Comparison of ENCODE assay signal across 28 mouse cellular contexts in genomic region chr7:106907676-106908075, GRCm38 (mm10). TPM values are rescaled to one million over a fixed set of nuclear protein-coding genes. Genes with fewer than 3 reads are reported as not detected.
DNase-seq lines count a peak whose midpoint lies in the region; ATAC-seq and TF ChIP-seq lines count a peak whose summit lies in the region.
"Had no signal": no experiment of that assay in that cellular context is flagged by ENCODE, and none has a peak within 500 bp of the region (broad histone marks: within the 10 kb centered on the region; RNA-seq: fewer than 3 reads in every experiment).

Olfr1532-ps1 (plus strand) TSS chr7:106908001.

- no peaks in the 10 kb centered on the region for H3K27me3 ChIP-seq in CH12.LX (replicated peaks)
- H3K27me3 ChIP-seq: embryonic facial prominence, embryonic 12.5 days; forebrain, embryonic 13.5 days; forebrain, embryonic 15.5 days had no signal

- H3K4me2 ChIP-seq in CH12.LX (ENCODE audit: insufficient read depth, low read depth, poor library complexity, severe bottlenecking): no peak within 1 kb of the TSS
- H3K4me2 ChIP-seq: embryonic facial prominence, embryonic 12.5 days; forebrain, embryonic 13.5 days; forebrain, embryonic 15.5 days had no signal

- H3K79me2 ChIP-seq in CH12.LX (replicated peaks; ENCODE audit: control insufficient read depth, extremely low read depth, insufficient read depth, poor library complexity, severe bottlenecking): no peaks in the 10 kb centered on the region

- no peak within 1 kb of the TSS for H3K27ac ChIP-seq in CH12.LX (ENCODE audit: insufficient read depth, low read depth)
- H3K27ac ChIP-seq: embryonic facial prominence, embryonic 10.5 days; embryonic facial prominence, embryonic 12.5 days; forebrain, embryonic 13.5 days; forebrain, embryonic 15.5 days had no signal

- peak; percentile 10 to 53; a peak in 2 of 4 replicates for TF ChIP-seq CTCF in CH12.LX (conservative IDR thresholded peaks at IDR 0.05 in 1 of 2, IDR thresholded peaks at IDR 0.05 in 1 of 2; ENCODE audit: low read depth in 2 of 2, low read length in 2 of 2)

- no peak for TF ChIP-seq POLR2A in CH12.LX (IDR thresholded peaks at IDR 0.05; ENCODE audit: low read depth, low read length)

- ATAC-seq in megakaryocyte progenitor cell, adult 5-6 weeks (replicated peaks; ENCODE audit: poor library complexity): peak; percentile 64
- ATAC-seq: CD4-positive, CD25-positive, alpha-beta regulatory T cell, adult 4 months; forebrain, embryonic 13.5 days; forebrain, embryonic 15.5 days; forebrain, postnatal 0 days had no signal

- dilution Hi-C loops in CH12.LX (cut with MboI; ENCODE audit: extremely low pct_ligation_motif_present, extremely low pct_unique_long_range_greater_than_20kb, low sequenced_read_pairs): no loop called here

- in situ Hi-C loops in CH12.LX (cut with MboI; ENCODE audit: low pct_ligation_motif_present, low pct_unique_long_range_greater_than_20kb, low sequenced_read_pairs): no loop called here

- TF ChIP-seq EP300 in CH12.LX (IDR thresholded peaks at IDR 0.05; ENCODE audit: low read length): no peak

- TF ChIP-seq RAD21 in CH12.LX (IDR thresholded peaks at IDR 0.05; ENCODE audit: low read depth, low read length): peak; percentile 26

- no peaks in the 10 kb centered on the region for H3K36me3 ChIP-seq in CH12.LX (replicated peaks in 1 of 2; ENCODE audit: control insufficient read depth in 1 of 2, insufficient read depth in 1 of 2, low read length in 1 of 2)
- H3K36me3 ChIP-seq: embryonic facial prominence, embryonic 10.5 days; embryonic facial prominence, embryonic 12.5 days; forebrain, embryonic 15.5 days had no signal

- no peak within 1 kb of the TSS for H3K4me3 ChIP-seq in CH12.LX (replicated peaks in 1 of 3; ENCODE audit: low read depth in 2 of 3, low read length in 2 of 3, poor library complexity in 1 of 3)
- H3K4me3 ChIP-seq: embryonic facial prominence, embryonic 10.5 days; embryonic facial prominence, embryonic 12.5 days; forebrain, embryonic 13.5 days; forebrain, embryonic 15.5 days had no signal

- intact Hi-C loops in gastrocnemius, postnatal 36 days (cut with DNase I): no loop called here

- H3K9me3 ChIP-seq in CH12.LX (replicated peaks; ENCODE audit: low read length): no peaks in the 10 kb centered on the region
- H3K9me3 ChIP-seq: embryonic facial prominence, embryonic 10.5 days; embryonic facial prominence, embryonic 12.5 days; forebrain, embryonic 13.5 days; forebrain, embryonic 15.5 days had no signal

- H3K9ac ChIP-seq in CH12.LX (ENCODE audit: insufficient read depth, low read depth): no peak within 1 kb of the TSS
- H3K9ac ChIP-seq: embryonic facial prominence, embryonic 12.5 days; forebrain, embryonic 13.5 days; forebrain, embryonic 15.5 days; forebrain, postnatal 0 days had no signal

- H3K4me1 ChIP-seq in CH12.LX (ENCODE audit: control insufficient read depth in 1 of 2, insufficient read depth in 2 of 2): no peaks in the 10 kb centered on the region
- H3K4me1 ChIP-seq: embryonic facial prominence, embryonic 10.5 days; embryonic facial prominence, embryonic 12.5 days; forebrain, embryonic 13.5 days; forebrain, embryonic 15.5 days had no signal

- DNase-seq in 416B (ENCODE audit: low read depth): peak; percentile 11
- peak; percentile 17 for DNase-seq in CH12.LX (ENCODE audit: extremely low read depth)
- no peak for DNase-seq in gastrocnemius, postnatal 36 days
- DNase-seq in spleen, adult 18-20 months: no peak
- DNase-seq: adrenal gland, adult 2 months; adrenal gland, postnatal 10 days; adrenal gland, postnatal 25 days; B cell, adult 2 months; cerebellum, adult 11 months; cerebellum, adult 18-20 months; cerebellum, adult 8-10 months; cerebellum, adult 9-11 months; cerebellum, postnatal 14 days; cerebellum, postnatal 36 days; forebrain, postnatal 0 days had no signal

TF ChIP-seq in CH12.LX, 34 proteins besides CTCF, POLR2A, EP300 and RAD21:
- TF ChIP-seq ETS1 (conservative IDR thresholded peaks at IDR 0.05; ENCODE audit: low read depth, low read length) (no peak), SMC3 (IDR thresholded peaks at IDR 0.05; ENCODE audit: low read depth, low read length) (peak; percentile 53)

RNA-seq across cellular contexts. Expression of gene Olfr1532-ps1, which starts in this region (rescaled TPM):
- total RNA-seq in CH12.LX (2012; rRNA removed) (not detected in 2 replicates), CH12.LX (2014; rRNA removed) (not detected in 2 replicates)
- not detected in 2 replicates for polyA plus RNA-seq in CH12.LX (2012; ENCODE audit: insufficient read length, low read depth)
- not detected in 2 replicates for total RNA-seq in megakaryocyte progenitor cell, adult 5-6 weeks (2015)
- not detected in 2 replicates for total RNA-seq in megakaryocyte progenitor cell, adult 5-6 weeks (2017)
- total RNA-seq in gastrocnemius, postnatal 36 days (2021): not detected
- total RNA-seq: adrenal gland, adult 2 months; adrenal gland, postnatal 10 days; adrenal gland, postnatal 25 days; adrenal gland, postnatal 4 days; ES-E14; forebrain, postnatal 0 days; MEL had no signal
- polyA plus RNA-seq: adrenal gland, adult 2 months; brain, embryonic 14.5 days; CD4-positive, CD25-positive, alpha-beta regulatory T cell, adult 4 months; cortical plate, adult 2 months; embryonic facial prominence, embryonic 10.5 days; embryonic facial prominence, embryonic 12.5 days; embryonic facial prominence, embryonic 14.5 days; forebrain, embryonic 11.5 days; forebrain, embryonic 13.5 days; forebrain, embryonic 15.5 days; forebrain, postnatal 0 days had no signal

Comparison
In these comparisons a context has a peak if more than half of its experiments do, and no peak if none do; other contexts are left out.
1. Peak in DNase-seq in CH12.LX; RNA of the gene not detected or under 1 TPM.
2. Peak in ATAC-seq in megakaryocyte progenitor cell, adult 5-6 weeks; RNA of the gene not detected or under 1 TPM.